Mouse (Mus musculus): Measurements from ENCODE around the gene Smad3. TPM values are rescaled to one million over a fixed set of nuclear protein-coding genes. Genes with fewer than 3 reads are reported as not detected.

Gene Smad3
- total RNA-seq, 2 experiments from 2014 or later, result 44.9 to 45.0 TPM

DNA sequence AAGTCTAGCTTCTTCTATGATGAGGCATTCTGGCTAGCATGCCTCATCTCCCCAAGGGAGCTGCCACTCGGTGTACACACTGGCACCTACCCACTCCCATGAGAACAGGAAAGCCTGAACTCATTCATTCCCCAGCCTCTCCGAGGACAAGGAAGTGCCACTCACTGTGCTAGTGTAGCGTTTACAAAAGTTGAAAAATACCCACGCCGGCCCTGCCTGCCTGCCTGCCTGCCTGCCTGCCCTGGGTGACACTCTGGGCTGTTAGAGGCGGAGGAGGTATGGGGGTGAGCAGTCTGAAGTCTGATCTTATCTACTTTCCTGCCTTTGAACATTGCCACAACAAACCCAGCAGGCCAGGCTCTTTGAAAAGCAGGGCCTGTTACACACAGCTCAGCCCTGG lies 37.1 kb downstream of the Smad3 start:
- no peak for DNase-seq

DNA sequence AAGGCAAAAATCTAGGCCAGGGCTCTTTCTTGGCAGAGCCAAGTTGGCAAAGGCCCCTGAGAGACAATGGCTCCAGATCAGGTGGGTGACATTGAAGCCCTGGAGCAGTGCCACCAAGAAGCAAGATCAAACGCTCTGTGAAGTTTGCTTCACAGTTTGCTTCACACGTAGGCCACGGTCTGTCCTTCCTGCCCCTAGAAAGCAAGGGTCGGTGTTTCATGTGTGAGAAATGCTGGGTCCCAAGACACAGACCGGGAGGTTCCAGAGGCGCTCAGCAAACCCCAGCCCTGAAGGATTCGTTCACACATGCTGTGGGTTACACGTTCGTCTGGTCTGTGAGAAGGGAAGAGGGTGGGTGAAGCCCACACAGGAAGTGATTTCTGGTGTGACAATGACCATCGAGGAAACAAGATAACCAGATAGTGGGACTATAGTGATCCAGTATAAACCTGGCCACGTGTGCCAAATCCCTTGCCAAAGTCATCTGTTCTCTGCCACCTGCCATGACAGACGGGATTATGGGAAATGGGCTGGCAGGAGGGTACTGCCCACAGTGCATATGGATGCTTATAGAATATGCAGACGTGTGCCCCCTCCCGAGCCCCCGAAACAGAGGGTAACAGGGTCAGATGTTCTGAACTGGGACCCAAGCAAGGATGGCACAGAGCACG lies 37.9 kb downstream of the Smad3 start:
- DNase-seq, result no peak

DNA sequence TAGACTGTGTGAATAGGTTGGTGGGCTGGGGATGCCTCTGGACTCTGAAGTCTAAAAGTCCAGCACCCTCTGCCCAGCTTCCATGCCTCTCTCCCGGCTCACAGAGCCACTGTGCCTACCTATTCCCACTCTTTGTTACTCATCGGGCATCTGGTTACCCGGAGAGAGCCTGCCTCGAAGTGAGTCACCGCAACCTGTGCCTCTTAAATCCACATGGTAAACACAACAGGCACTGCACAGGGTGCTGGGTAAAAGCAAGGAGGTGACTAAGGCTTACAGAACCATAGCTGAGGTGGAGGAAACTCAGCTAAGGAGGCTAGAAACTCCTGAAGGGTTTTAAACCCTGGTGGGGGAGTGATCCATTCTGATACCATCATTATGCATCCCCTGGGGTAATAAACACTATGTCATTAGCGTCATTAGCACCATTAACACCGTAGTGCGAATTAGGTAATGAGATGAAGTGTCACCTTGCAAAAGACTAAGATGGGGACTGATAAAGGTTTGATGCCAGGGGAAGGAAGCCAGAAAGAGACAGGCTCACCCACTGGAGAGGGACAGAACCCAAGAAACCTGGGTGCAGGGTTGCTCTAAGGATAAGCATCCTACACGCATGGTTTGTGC lies 38.9 kb downstream of the Smad3 start:
- no peak for DNase-seq

DNA sequence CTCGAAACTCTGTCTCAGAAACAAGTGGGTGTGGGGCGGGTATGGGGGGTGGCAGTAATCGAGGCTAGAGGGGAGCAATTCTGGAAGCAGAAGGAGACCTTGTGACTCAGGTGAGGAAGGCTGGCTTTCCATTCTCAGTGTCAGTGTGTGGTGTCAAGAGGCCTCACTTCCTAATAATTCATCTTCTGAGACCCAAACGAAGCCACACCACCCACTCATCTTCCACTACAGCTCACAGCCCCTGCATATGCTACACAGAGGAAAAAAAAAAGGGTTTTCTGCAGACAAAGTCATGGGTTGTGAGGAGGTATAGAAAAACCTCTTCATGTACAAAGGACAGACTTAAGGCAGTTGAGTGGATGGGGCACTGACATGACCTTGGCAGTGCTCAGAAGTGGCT lies 39.6 kb downstream of the Smad3 start:
- no peak for DNase-seq

DNA sequence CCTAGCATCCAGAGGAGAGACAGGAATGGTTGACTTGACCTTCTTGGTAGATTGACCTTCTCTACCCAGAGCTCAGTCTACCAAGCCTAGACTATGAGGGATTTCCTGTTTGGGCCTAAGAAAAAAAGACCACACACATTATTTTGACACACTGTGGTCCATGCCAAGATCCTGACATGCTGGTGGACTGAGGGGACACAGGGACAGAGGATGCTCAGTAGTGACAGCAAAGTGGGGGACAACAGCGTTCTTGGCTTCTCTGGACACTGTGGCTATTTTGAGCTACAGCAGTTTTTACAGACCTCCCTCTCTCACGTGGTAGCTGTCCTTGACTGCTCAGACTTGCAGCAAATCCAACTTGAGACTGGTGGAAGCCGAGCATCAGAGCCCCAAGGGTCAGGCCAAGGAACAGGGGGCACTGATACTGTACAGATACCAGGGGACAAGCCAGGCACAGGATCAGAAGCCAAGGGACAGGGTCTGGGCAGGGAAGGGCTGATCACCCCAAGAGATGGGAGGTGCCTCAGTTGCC lies 40.3 kb downstream of the Smad3 start:
- no peak for DNase-seq

DNA sequence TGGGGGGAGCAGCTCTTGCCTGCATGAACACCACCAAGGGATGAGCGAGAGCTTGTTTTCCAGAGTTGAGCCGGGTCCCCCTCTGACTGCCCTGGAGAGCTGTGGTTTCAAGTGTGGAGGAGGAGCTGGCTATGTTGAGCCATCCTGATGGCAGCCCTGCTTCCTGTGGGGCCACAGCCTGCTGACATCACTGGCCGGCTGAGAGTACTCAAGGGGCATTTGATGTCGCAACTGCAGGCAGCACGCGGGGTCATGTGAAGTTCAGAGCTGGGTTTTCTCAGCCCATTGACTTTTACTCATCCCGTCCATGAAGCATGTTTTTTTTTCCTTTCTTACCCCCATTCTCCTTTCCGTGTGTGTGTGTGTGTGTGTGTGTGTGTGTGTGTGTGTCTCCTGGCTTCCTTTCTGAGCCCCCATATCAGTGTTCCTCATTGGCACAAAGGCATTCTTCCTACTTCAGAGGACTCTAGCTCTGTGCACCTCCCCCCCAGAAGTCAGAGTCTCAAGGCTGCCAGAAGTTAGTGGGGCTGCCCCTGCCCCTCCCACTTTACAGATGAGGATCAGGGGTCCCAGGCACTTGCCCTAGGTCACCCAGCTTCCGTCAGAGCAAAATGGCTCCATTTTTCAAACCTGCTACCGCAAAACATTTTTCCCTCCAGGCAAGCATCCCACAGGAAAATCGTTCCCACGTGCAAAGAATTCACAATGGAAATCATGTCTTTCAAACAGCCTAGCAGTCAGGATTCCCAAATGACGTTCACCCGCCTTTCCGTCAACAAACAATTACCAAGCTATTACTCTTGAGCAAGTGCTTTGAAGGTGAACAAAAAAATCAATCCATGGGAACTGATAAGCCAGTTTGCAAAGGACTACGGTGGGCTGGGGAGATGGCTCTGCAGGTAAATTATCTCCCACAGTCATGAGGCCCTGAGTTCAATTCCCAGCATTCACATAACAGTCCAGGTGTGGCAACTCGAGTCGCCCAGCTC lies 41.4 kb downstream of the Smad3 start:
- DNase-seq, result no peak

DNA sequence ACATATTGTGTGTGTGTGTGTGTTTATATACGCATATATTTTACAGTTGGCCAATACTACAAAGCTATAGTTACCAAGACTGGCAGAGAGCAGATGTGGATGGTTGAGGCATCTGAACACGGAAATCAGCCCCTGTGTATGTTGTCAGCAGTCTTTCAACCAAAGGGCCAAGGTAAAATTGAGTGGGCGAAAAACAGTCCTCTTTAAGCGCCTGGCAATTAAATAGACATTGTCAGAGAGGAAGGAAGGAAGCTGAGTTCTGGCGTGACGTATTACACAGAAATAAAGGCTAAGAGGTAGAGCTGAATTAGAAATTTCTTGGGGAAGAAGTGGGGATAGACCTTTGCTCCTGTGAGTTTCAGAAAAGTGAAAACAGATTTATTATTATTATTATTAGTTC lies 43.2 kb downstream of the Smad3 start:
- no peak for DNase-seq

DNA sequence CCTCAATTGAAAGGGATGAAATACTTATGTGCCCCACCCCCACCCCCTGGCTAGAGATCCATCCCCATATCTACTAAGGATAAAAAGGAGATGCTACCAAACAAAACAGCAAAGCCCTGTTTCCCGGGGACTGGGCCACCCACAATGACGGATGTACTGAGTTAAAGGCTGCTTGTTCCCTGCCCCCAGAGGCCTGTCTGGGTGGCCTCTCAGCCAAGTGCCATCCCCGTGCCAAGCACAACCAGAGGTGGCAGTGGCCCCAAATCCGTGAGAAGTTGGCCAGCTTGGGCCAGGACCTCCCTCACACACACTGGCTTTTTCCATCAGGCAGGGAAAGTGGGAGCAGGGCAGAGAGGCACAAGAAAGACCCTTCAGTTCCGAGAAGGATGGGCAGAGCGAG lies 45.0 kb downstream of the Smad3 start:
- no peak for DNase-seq

DNA sequence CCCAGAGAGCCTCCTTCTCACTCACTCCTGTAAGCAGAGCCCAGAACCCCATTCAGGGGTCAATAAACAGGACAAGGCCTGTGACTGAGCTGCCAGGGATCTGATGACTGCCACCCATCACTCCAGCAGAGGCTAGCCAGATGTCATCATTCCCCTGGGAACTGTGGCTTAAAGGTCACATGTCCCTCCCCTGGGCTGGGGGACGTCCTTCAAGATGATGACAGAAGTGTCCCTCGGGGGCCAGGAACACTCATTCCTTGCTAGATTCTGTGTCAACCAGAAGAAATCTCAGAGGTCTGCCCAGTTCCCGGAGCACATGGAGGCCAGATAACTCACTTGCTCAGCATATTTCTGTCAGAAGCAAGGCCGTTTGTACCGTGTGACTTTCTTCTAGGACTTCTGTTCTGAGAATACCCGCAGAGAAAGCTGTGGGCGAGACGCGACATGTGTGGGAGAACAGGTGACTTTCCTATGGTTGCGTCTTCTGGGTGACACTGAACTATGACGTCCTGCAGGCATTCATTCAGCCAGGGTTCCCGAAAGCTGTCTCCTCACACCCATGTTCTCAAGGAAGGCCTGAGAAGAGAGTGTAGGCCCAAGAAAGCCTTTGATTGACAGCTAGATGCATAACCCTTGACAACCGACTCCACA lies 46.1 kb downstream of the Smad3 start:
- no peak for DNase-seq

DNA sequence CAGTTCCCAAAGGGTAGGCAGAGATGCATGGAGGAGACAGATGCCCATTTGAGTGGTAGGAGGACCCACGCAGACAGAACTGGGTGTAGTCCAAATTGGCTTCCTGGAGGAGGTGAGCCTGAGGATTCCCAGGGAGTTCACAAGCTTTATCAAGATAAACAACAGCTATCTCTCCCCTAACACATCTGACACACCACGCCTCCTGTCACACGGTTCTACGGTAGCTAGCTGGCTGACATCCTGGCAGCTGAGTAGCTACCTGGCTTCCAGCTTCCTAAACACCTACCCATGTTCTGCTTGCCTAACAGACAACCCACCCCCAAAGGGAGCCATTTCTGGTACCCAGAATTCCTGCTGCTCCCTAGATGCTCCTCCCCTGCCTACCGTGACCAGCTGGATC lies 47.9 kb downstream of the Smad3 start:
- no peak for DNase-seq

DNA sequence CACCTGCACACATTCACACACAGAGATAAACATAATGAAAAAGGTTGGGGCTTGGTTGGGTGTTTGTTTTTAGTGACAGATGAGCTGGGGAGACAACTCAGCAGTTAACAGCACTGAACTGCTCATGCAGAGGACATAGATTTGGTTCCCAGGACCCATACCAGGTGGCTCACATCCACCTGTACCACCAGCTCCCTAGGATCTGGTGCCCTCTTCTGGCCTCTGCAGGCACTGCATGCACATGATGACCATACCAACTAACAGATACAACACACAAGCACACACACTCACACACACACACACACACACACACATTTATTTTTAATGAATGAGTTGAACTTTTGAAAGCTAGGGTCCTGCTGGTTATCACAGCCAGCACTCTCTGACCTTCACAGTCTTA lies 48.5 kb downstream of the Smad3 start:
- no peak for DNase-seq

DNA sequence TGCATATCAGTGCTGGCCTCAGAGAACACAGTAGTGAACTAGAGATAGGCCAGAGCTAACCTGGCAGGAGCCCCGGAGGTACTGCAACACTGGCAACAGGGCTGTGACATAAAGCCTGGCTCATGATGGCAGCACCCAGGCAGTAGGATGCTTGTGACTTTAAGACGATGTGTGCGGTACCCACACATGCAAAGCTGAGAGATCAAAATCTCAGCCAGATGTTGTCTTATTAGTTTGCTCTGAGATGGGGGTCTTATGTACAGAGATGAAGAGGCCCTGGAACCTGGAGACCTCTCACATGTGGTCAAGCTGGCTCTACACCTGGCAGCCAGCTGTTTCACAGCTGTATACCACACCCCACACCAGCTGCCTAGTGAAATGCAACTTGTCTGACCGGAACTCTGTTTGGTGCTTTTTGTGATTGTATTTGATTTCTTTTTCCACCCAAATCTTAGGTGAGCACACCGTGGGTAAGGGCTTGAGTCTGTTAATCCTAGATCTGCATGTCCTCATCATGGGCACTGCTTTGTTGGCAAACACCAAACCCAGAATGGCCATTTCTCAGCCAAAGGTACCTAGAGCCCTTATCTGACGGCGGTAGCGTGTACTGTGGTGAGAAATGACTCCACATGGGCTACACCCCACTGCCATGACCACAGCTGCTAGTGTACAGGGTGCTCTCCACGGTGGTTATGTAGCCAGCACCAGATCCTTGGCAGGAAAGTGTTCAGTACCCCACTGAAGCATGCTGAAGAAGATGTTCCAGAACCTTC lies 49.8 kb downstream of the Smad3 start:
- DNase-seq, result no peak

DNA sequence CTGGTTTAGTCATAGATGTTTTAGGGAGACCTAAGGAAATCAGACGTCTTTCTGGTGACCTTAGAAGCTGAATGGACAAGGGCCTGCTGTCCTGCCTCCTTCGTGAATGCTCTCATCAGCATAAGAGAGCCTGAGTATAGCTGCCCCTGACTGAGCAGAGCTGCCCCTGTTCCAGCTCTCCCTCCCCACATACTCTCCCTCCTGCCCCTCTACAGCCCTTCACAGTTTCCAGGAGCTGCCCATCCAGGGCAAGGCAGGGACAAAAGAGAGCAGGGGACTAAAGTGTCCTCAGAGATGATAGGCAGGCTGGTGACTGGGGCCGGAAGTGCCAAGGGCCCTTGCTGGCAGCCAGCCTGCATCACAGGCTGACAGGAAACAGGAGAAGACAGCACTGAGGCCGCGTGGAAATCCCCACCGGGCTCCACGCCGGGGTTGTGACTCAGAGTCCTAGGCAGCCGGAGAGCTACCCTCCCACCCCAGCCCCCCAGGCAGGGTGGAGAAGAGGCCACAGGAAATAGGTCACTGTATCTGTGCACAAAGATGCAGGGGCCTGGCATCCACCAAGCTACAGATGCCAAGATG lies 51.6 kb downstream of the Smad3 start:
- peak; percentile 80 for DNase-seq

DNA sequence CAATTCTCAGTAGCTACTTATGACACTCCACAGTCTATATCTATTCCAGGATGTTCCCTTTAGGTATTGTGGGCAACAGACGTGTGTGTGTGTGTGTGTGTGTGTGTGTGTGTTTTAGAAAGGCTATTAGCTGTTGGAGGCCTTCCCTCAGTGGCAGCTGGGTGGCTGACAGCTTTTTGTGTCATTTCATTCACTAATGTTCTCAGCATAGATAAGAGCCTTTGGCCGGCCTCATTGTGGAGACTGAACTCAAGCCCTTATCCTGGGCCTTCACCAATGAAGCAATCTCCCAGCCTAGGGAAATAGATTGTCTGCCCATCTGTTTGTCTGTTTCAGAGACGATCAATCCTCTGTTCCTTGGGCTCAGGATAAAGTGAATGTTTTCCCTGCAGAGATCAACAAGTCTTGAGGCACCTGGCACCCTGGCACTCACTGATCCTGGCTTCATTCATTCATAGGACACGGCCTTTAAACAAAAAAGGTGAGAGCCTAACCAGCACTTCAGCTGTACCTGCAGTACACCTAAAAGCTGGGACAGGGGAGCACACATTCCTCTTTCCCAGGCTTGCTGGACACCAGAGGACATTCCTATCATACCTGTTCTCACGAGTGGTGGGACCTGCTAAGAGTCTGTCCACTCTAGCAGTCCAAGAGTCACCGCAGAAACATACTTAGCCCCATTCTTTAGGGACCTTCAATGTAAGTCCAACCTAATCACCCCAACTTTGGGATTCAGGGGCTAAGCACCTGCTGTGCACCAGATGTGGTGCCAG lies 52.6 kb downstream of the Smad3 start:
- DNase-seq, result no peak

DNA sequence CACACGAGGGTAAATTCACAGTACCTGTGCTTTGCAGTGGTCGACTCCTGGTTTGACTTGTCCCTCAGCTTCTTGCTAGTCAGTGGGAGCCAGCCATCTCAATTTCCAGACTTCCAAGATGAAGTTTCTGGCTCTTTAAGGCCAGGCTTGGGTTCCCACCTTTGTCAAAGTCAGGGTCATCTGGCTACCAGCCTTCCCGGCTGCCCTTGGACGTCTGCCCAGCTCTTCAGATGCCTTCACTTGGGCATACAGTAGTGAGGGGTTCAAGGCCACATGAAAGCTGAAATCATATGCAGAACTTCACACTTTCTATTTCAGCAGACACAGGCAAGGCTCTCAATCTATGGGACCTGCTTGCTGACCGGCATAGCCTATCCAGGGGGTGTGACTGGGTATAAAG lies 53.7 kb downstream of the Smad3 start:
- no peak for DNase-seq

DNA sequence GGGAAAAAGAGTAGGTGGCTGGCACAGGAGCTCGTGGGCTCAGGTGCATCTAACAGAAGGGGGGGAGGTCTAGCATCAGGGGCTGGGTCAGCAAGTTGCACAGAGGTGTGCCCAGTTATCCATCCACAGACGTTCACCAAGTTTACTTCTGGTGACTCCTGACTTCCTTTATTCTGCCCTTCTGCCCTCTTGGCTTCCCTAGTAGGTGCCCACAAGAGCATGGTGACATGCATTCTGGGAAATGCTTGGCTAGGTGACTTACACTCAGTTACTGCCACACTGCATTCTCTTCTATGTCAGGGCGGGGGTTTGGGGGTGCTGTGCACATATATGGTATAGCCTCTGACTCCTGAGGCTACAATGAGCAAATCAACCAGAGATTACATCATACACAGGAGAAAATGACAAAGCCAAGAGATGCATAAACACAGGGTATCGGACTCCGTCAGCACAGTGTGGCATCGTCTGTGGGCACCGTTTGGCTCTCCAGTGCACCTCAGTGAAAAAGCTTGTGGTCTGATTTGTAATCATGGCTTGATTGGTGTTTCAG lies 54.5 kb downstream of the Smad3 start:
- DNase-seq, result no peak

DNA sequence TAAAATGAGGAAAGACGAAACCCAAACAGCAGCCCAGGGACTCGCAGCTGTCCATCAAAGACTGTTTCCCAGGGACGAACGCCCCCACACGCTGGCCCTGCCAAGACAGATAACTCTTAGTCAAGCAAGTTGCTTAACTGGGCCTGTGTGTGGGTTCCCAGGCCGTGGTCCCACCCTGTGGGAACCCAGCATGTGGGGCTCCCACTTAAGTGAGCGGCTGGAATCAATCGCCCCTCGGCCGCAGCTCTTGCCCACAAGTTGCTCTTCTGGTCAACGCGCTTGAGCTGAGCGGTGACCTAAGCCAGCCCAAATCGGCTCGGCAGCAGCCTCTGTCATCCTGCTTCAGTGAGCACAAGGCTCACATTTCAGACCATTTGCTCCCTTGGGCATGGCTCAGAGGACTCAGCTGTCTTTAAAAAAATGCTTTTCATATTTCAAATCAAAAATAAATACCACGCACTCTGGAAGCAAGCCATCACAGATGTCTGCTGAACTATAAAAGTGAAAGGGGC lies 55.2 kb downstream of the Smad3 start:
- peak; percentile 51 for DNase-seq

DNA sequence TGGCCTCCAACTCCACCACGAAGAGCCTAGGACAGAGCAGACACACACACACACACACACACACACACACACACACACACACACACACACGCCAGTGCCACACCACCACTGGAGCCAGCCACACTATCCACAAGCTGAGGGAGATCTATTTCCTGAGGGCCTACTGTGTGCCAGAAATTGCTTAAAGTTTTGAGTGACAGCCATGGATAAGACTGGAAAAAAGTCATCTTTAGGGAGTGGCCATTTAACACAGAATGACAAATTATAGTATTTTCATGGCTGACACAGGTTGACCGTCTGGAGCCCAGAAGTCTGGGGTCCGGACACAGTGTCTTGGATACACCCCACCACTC lies 55.9 kb downstream of the Smad3 start:
- DNase-seq, result no peak

DNA sequence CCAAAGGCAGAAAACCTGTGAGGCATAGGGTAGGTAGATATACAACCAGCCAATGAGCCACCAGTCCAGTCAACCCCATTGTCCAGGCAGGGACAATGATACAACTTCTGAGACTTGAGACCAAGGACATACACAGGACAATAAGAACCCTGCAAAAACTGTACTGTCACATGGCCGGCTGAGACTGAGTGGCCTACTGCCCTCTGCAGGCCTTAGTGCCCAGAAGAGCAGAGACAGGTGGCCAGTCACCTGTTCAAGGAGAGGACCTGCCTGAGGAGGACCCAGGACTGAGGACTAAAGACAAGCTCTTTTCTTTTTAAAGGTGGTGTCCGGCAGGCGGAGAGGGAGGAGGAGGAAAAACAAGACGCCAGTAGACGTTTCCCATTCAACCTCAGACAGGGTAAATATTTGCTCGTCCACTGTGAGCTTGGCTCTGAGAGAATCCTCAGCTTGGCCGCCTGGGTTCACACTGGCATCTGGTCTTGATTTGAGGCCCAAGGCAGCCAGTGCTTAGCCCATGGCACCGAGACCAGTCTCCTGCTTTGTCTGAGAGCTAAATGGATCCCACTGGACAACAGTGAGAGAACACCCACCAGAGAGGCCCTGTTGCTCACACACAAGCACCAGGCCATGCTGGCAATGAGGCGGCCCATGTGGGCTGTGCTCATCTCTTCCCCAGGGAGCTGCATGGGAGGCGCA lies 56.4 kb downstream of the Smad3 start:
- no peak for DNase-seq

Measured in gastrocnemius, postnatal 10 days (tissue).